Mouse (Mus musculus) kidney, adult 2 months (tissue): ENCODE data around the gene Slpi.

Experiments used
- CTCF ChIP-seq: fragments of 200-500 bp; conservative IDR thresholded peaks from 2 replicates; pipeline ENCODE4 v1.5.1; 2011; ENCODE audit warnings: low read depth, mild to moderate bottlenecking, control low read depth, low read length, moderate library complexity, mixed read lengths; ENCODE audit not compliant: insufficient read depth, insufficient read length
- POLR2A ChIP-seq: fragments of 200-500 bp; IDR thresholded peaks from one replicate; pipeline ENCODE4 v1.6.1; 2011; ENCODE audit warnings: low read depth, low read length, control low read depth

DNA sequence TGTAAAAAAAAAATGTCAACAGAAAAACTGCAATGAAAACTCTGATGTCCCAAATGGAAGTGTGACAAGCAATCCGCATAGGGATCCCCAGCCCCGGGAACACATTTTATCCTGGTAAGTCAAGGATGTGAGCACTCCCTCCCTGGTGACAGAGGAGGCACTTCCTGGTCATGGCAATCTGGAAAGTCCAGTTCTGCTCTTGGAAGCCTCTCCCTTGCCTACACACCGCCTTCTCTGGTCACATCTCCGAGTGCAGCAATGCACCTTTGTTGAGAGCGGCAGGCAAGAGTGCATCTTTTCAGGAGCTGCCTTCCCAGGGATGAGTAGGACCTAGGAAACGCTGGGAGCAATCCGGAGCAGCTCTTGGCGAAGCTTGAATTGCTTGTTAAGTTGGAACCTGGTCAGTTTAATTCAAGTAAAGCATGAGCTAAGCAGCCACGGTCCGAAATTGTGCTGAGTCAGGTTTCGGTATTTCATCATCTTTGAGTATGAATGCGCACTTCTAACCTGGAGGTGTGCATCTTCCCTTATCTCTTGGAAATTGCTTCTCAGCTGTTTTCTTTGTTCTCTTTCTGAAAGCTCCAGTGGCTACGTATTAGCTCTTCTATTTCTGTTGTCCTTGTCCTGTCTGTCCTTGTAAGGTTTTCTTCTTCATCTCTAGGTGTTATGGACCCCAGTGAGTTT lies 27.8 kb downstream of the Slpi start:
- TF ChIP-seq CTCF = no peak
- no peak for TF ChIP-seq POLR2A
